ENCODE assay signal across 7 mouse cellular contexts in genomic region chr4:41136454-41136805, GRCm38 (mm10). TPM values are rescaled to one million over a fixed set of nuclear protein-coding genes. Genes with fewer than 3 reads are reported as not detected.
DNase-seq lines count a peak whose midpoint lies in the region; ATAC-seq and TF ChIP-seq lines count a peak whose summit lies in the region.

No protein-coding gene starts in this region.

- intact Hi-C loops in heart, postnatal 10 days (cut with DNase I): loop anchor here (5.0 kb wide), 1 partner anchor 136 kb away; no protein-coding TSS in a partner anchor

- TF ChIP-seq CTCF in E14TG2a.4 (conservative IDR thresholded peaks at IDR 0.05; ENCODE audit: low read length): no peak
- no peak for TF ChIP-seq CTCF in midbrain, postnatal 0 days (IDR thresholded peaks at IDR 0.05)

- H3K4me3 ChIP-seq in E14TG2a.4 (replicated peaks; ENCODE audit: low read length): peak overlapping the region; percentile 90
- H3K4me3 ChIP-seq in erythroblast, embryonic 14.5 days (replicated peaks): peak overlapping the region; percentile 96
- peak overlapping the region; percentile 96 for H3K4me3 ChIP-seq in limb, embryonic 14.5 days (replicated peaks; ENCODE audit: low read length)
- peak overlapping the region; percentile 99 for H3K4me3 ChIP-seq in midbrain, postnatal 0 days (ENCODE audit: low read depth, low read length)

- no peak for TF ChIP-seq POLR2A in limb, embryonic 14.5 days (IDR thresholded peaks at IDR 0.05; ENCODE audit: borderline replicate concordance, extremely low read depth, insufficient read depth, insufficient read length)

- H3K27ac ChIP-seq in limb, embryonic 14.5 days (replicated peaks; ENCODE audit: low read depth, low read length): peak overlapping the region; percentile 99
- peak overlapping the region; percentile 97 for H3K27ac ChIP-seq in midbrain, postnatal 0 days (ENCODE audit: low read depth, low read length)

- ATAC-seq in limb, embryonic 14.5 days (ENCODE audit: low FRiP score, low read depth): peak; percentile 2; the same call in 1 of the 2 replicates
- ATAC-seq in midbrain, postnatal 0 days (ENCODE audit: low FRiP score): peak; percentile 14

- H3K4me2 ChIP-seq in limb, embryonic 14.5 days (replicated peaks; ENCODE audit: low read depth, low read length, severe bottlenecking): peak overlapping the region; percentile 60
- H3K4me2 ChIP-seq in midbrain, postnatal 0 days (ENCODE audit: low read depth, low read length, poor library complexity, severe bottlenecking): peak overlapping the region; percentile 74

- H3K27me3 ChIP-seq in E14TG2a.4 (ENCODE audit: insufficient read depth, low read length): no peaks in the 10 kb centered on the region
- no peaks in the 10 kb centered on the region for H3K27me3 ChIP-seq in erythroblast, embryonic 14.5 days (ENCODE audit: control insufficient read depth)
- no peaks in the 10 kb centered on the region for H3K27me3 ChIP-seq in limb, embryonic 14.5 days (ENCODE audit: control insufficient read depth, insufficient read depth, low read length)
- no peaks in the 10 kb centered on the region for H3K27me3 ChIP-seq in midbrain, postnatal 0 days (ENCODE audit: insufficient read depth, low read length)

- H3K9ac ChIP-seq in limb, embryonic 14.5 days (ENCODE audit: low read depth, low read length, severe bottlenecking): peak overlapping the region; percentile 99
- peak overlapping the region; percentile 99 for H3K9ac ChIP-seq in midbrain, postnatal 0 days (replicated peaks; ENCODE audit: low read length, poor library complexity, severe bottlenecking)

- peaks cover 25% of the 10 kb centered on the region for H3K36me3 ChIP-seq in E14TG2a.4 (ENCODE audit: insufficient read depth, low read length)
- H3K36me3 ChIP-seq in erythroblast, embryonic 14.5 days (ENCODE audit: control insufficient read depth): peaks cover 36% of the 10 kb centered on the region
- H3K36me3 ChIP-seq in limb, embryonic 14.5 days (ENCODE audit: control insufficient read depth, insufficient read depth, low read length): peaks cover 22% of the 10 kb centered on the region
- peaks cover 7% of the 10 kb centered on the region; the same call in 1 of the 2 replicates for H3K36me3 ChIP-seq in midbrain, postnatal 0 days (ENCODE audit: insufficient read depth, low read length)

- no peaks in the 10 kb centered on the region for H3K9me3 ChIP-seq in E14TG2a.4 (ENCODE audit: low read length)
- H3K9me3 ChIP-seq in erythroblast, embryonic 14.5 days (ENCODE audit: control insufficient read depth, low read length): no peaks in the 10 kb centered on the region
- H3K9me3 ChIP-seq in limb, embryonic 14.5 days (ENCODE audit: control insufficient read depth, low read length): no peaks in the 10 kb centered on the region
- H3K9me3 ChIP-seq in midbrain, postnatal 0 days (ENCODE audit: low read length): no peaks in the 10 kb centered on the region

- WGBS in limb, embryonic 14.5 days: 0% methylated on average over 4 of the region's 4 CpGs
- 0% methylated on average over 4 of the region's 4 CpGs for WGBS in midbrain, postnatal 0 days

- peaks cover 59% of the 10 kb centered on the region for H3K4me1 ChIP-seq in E14TG2a.4 (replicated peaks; ENCODE audit: low read depth, low read length)
- H3K4me1 ChIP-seq in erythroblast, embryonic 14.5 days (ENCODE audit: control insufficient read depth): peaks cover 75% of the 10 kb centered on the region
- H3K4me1 ChIP-seq in limb, embryonic 14.5 days (ENCODE audit: control insufficient read depth, insufficient read depth, low read length): peaks cover 4% of the 10 kb centered on the region
- H3K4me1 ChIP-seq in midbrain, postnatal 0 days (ENCODE audit: insufficient read depth, low read length): no peaks in the 10 kb centered on the region

- DNase-seq in MN1 (ENCODE audit: low spot score): peak; percentile 36
- DNase-seq in heart, postnatal 10 days: peak; percentile 73 to 74
- DNase-seq in limb, embryonic 14.5 days (ENCODE audit: low spot score): no peak
- peak; percentile 27 for DNase-seq in midbrain, postnatal 0 days (ENCODE audit: low spot score)
- DNase-seq in right cerebral cortex, postnatal 25 days: no peak

RNA-seq across cellular contexts. Expression of gene Ube2r2, which starts 0.9 kb away (rescaled TPM):
- polyA plus RNA-seq in erythroblast, embryonic 14.5 days (2012): 15.9 and 16.5 TPM in 2 replicates
- total RNA-seq in heart, postnatal 10 days (2021): 100 to 1,000 TPM; 123 to 137 TPM
- polyA plus RNA-seq in limb, embryonic 14.5 days (2012; rRNA removed): 110 and 182 TPM in 2 replicates
- 96.6 and 108 TPM in 2 replicates for polyA plus RNA-seq in limb, embryonic 14.5 days (2014; fragmentation: Nextera tagmentation; extraction: Ambion mirVana)
- 49.9 TPM in 2 replicates for total RNA-seq in midbrain, postnatal 0 days (2014; rRNA removed)
- polyA plus RNA-seq in midbrain, postnatal 0 days (2015; fragmentation: Nextera tagmentation; extraction: Ambion mirVana): 41.0 and 50.4 TPM in 2 replicates

RNA-seq across cellular contexts. Expression of gene Nol6, which starts 12.2 kb away (rescaled TPM):
- polyA plus RNA-seq in erythroblast, embryonic 14.5 days (2012): 1.3 and 1.6 TPM in 2 replicates
- 10 to 100 TPM; 21.3 to 22.8 TPM for total RNA-seq in heart, postnatal 10 days (2021)
- 39.1 and 47.7 TPM in 2 replicates for polyA plus RNA-seq in limb, embryonic 14.5 days (2012; rRNA removed)
- polyA plus RNA-seq in limb, embryonic 14.5 days (2014; fragmentation: Nextera tagmentation; extraction: Ambion mirVana): 29.2 and 30.7 TPM in 2 replicates
- 67.9 and 70.8 TPM in 2 replicates for total RNA-seq in midbrain, postnatal 0 days (2014; rRNA removed)
- 39.9 and 40.1 TPM in 2 replicates for polyA plus RNA-seq in midbrain, postnatal 0 days (2015; fragmentation: Nextera tagmentation; extraction: Ambion mirVana)

RNA-seq across cellular contexts. Expression of gene Aqp3, which starts 38.4 kb away (rescaled TPM):
- 3.0 and 4.8 TPM in 2 replicates for polyA plus RNA-seq in erythroblast, embryonic 14.5 days (2012)
- total RNA-seq in heart, postnatal 10 days (2021): under 1 TPM in 1 of 2 experiments, not detected in 1; 0.53 TPM
- 56.2 and 72.9 TPM in 2 replicates for polyA plus RNA-seq in limb, embryonic 14.5 days (2012; rRNA removed)
- 31.5 and 36.6 TPM in 2 replicates for polyA plus RNA-seq in limb, embryonic 14.5 days (2014; fragmentation: Nextera tagmentation; extraction: Ambion mirVana)
- total RNA-seq in midbrain, postnatal 0 days (2014; rRNA removed): 1.1 TPM in 1 of 2 replicates, not detected in the other
- polyA plus RNA-seq in midbrain, postnatal 0 days (2015; fragmentation: Nextera tagmentation; extraction: Ambion mirVana): 0.25 and 0.47 TPM in 2 replicates

Comparison
In these comparisons a context has a peak if more than half of its experiments do, and no peak if none do; other contexts are left out.
1. DNase-seq: peak in MN1 (single experiment), heart, postnatal 10 days (2 of 2) and midbrain, postnatal 0 days (single experiment); none in limb, embryonic 14.5 days (single experiment) and right cerebral cortex, postnatal 25 days (single experiment).
2. RNA of gene Nol6, which starts 12.2 kb away (polyA plus RNA-seq): 39.9 to 40.1 TPM in midbrain, postnatal 0 days and 29.2 to 47.7 TPM in limb, embryonic 14.5 days; 1.3 to 1.6 TPM in erythroblast, embryonic 14.5 days; every median in the first group is over 10 times any median in the second.
3. Peak in every context shown above with its lines, with median percentiles within 50 percentile points of each other: H3K4me3 ChIP-seq.